In the genomic region with DNA sequence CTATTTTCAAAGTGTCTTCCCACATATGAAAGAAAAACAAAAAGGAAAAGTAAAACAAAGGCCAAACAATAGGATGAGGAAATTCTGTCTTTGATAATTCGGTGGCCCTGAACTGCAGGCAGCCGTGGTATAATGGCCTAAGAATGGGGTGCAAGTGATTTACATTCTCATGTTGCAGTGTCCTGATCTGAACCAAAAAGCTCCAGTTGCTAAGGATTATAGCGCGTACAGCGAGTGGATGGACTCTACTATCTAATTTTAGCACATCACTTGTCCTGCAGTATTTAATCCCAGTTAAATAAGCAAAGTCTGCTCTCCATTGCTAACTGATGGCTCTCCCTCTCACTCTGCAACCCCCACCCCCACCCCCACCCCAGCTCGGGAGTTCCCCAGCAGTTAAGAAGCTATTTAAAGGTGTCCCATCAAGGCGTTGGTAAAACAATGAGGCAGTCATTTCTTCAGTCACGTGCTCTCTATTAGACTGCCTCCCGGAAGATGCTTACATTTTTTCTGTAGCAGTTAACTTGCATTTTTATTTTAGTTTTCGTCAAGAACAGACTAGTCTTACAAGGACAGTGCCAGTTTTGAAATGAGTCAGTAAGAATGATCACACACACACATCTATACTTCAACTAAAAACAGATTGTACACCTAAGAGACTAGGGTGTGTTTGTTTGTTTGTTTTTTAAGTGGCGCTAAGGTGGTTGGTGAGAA, we compare ENCODE assay signal across 21 mouse cellular contexts. TPM values are rescaled to one million over a fixed set of nuclear protein-coding genes. Genes with fewer than 3 reads are reported as not detected.
A peak's percentile ranks its signal among the peaks of the same experiment; 100 is the strongest.
DNase-seq lines count a peak whose midpoint lies in the region; ATAC-seq lines count a peak whose summit lies in the region.
"Had no signal": no experiment of that assay in that cellular context is flagged by ENCODE, and none has a peak within 500 bp of the region (broad histone marks: within the 10 kb centered on the region; RNA-seq: fewer than 3 reads in every experiment).

No protein-coding gene starts in this region.

- H3K36me3 ChIP-seq in heart, embryonic 11.5 days (ENCODE audit: control insufficient read depth, insufficient read depth, low read length), result no peaks in the 10 kb centered on the region
- no peaks in the 10 kb centered on the region for H3K36me3 ChIP-seq in limb, embryonic 13.5 days
- no peaks in the 10 kb centered on the region for H3K36me3 ChIP-seq in limb, embryonic 10.5 days
- no peaks in the 10 kb centered on the region for H3K36me3 ChIP-seq in embryonic facial prominence, embryonic 15.5 days
- no peaks in the 10 kb centered on the region for H3K36me3 ChIP-seq in stomach, embryonic 16.5 days (ENCODE audit: control insufficient read depth, insufficient read depth, low read length)
- H3K36me3 ChIP-seq: forebrain, embryonic 15.5 days; hindbrain, embryonic 15.5 days; limb, embryonic 12.5 days; liver, embryonic 15.5 days; stomach, embryonic 15.5 days had no signal

- no peak for ATAC-seq in heart, embryonic 11.5 days (replicated peaks; ENCODE audit: insufficient number of reproducible peaks, low FRiP score, low TSS enrichment)
- peak; percentile 28; the same call in 1 of the 2 replicates for ATAC-seq in limb, embryonic 13.5 days (ENCODE audit: low FRiP score, low read depth)
- ATAC-seq in embryonic facial prominence, embryonic 15.5 days (ENCODE audit: insufficient number of reproducible peaks, low FRiP score, low TSS enrichment, low read depth), result 0 out of 2 replicates have a peak, but pooled peaks have one; percentile 34
- no peak for ATAC-seq in stomach, embryonic 16.5 days (ENCODE audit: insufficient read depth, low FRiP score)
- ATAC-seq: forebrain, embryonic 15.5 days had no signal

- H3K4me3 ChIP-seq in heart, embryonic 11.5 days (ENCODE audit: low read depth, low read length), result no peak overlapping the region
- H3K4me3 ChIP-seq in limb, embryonic 13.5 days, result no peak overlapping the region
- H3K4me3 ChIP-seq in limb, embryonic 10.5 days, result no peak overlapping the region
- no peak overlapping the region for H3K4me3 ChIP-seq in embryonic facial prominence, embryonic 15.5 days (replicated peaks)
- H3K4me3 ChIP-seq in stomach, embryonic 16.5 days (replicated peaks; ENCODE audit: low read length), result no peak overlapping the region
- H3K4me3 ChIP-seq: forebrain, embryonic 15.5 days; hindbrain, embryonic 15.5 days; left cerebral cortex, adult 2 months; limb, embryonic 12.5 days; liver, embryonic 15.5 days; stomach, embryonic 15.5 days had no signal

- peak overlapping the region; percentile 46; the same call in 1 of the 2 replicates for H3K27ac ChIP-seq in heart, embryonic 11.5 days (ENCODE audit: low read depth, low read length)
- no peak overlapping the region for H3K27ac ChIP-seq in limb, embryonic 13.5 days
- H3K27ac ChIP-seq in limb, embryonic 10.5 days, result no peak overlapping the region
- no peak overlapping the region for H3K27ac ChIP-seq in embryonic facial prominence, embryonic 15.5 days (replicated peaks)
- no peak overlapping the region; the same call in 1 of the 2 replicates for H3K27ac ChIP-seq in stomach, embryonic 16.5 days (ENCODE audit: low read length)
- H3K27ac ChIP-seq: forebrain, embryonic 15.5 days; hindbrain, embryonic 15.5 days; left cerebral cortex, adult 2 months; limb, embryonic 12.5 days; liver, embryonic 15.5 days; stomach, embryonic 15.5 days had no signal

- H3K4me1 ChIP-seq in heart, embryonic 11.5 days (ENCODE audit: control insufficient read depth, insufficient read depth, low read length), result no peaks in the 10 kb centered on the region
- peaks cover 31% of the 10 kb centered on the region for H3K4me1 ChIP-seq in limb, embryonic 13.5 days
- peaks cover 18% of the 10 kb centered on the region for H3K4me1 ChIP-seq in limb, embryonic 10.5 days
- H3K4me1 ChIP-seq in embryonic facial prominence, embryonic 15.5 days, result 0 out of 2 replicates have a peak, but pooled peaks cover 10% of the 10 kb centered on the region
- H3K4me1 ChIP-seq in stomach, embryonic 16.5 days (ENCODE audit: control insufficient read depth, insufficient read depth, low read length), result peaks cover 4% of the 10 kb centered on the region; the same call in 1 of the 2 replicates
- H3K4me1 ChIP-seq: forebrain, embryonic 15.5 days; hindbrain, embryonic 15.5 days; liver, embryonic 15.5 days had no signal

- no peak overlapping the region for H3K9ac ChIP-seq in heart, embryonic 11.5 days (ENCODE audit: low read depth, low read length)
- no peak overlapping the region for H3K9ac ChIP-seq in limb, embryonic 13.5 days
- no peak overlapping the region for H3K9ac ChIP-seq in embryonic facial prominence, embryonic 15.5 days
- no peak overlapping the region for H3K9ac ChIP-seq in stomach, embryonic 16.5 days (ENCODE audit: low read length)
- H3K9ac ChIP-seq: forebrain, embryonic 15.5 days; hindbrain, embryonic 15.5 days; limb, embryonic 12.5 days; liver, embryonic 15.5 days; stomach, embryonic 15.5 days had no signal

- H3K9me3 ChIP-seq in heart, embryonic 11.5 days (replicated peaks; ENCODE audit: control insufficient read depth, low read length), result no peaks in the 10 kb centered on the region
- H3K9me3 ChIP-seq in limb, embryonic 13.5 days, result no peaks in the 10 kb centered on the region
- H3K9me3 ChIP-seq in limb, embryonic 10.5 days (replicated peaks), result no peaks in the 10 kb centered on the region
- no peaks in the 10 kb centered on the region for H3K9me3 ChIP-seq in embryonic facial prominence, embryonic 15.5 days (replicated peaks)
- no peaks in the 10 kb centered on the region for H3K9me3 ChIP-seq in stomach, embryonic 16.5 days (replicated peaks; ENCODE audit: control insufficient read depth, low read length)
- H3K9me3 ChIP-seq: forebrain, embryonic 15.5 days; hindbrain, embryonic 15.5 days; limb, embryonic 12.5 days; liver, embryonic 15.5 days; stomach, embryonic 15.5 days had no signal

- WGBS in heart, embryonic 11.5 days (ENCODE audit: insufficient replicate concordance), result 51% methylated on average over 11 of the region's 11 CpGs
- 59% methylated on average over 11 of the region's 11 CpGs for WGBS in limb, embryonic 13.5 days
- 72% methylated on average over 11 of the region's 11 CpGs for WGBS in limb, embryonic 10.5 days
- WGBS in embryonic facial prominence, embryonic 15.5 days, result 43% methylated on average over 11 of the region's 11 CpGs
- 46% methylated on average over 11 of the region's 11 CpGs for WGBS in stomach, embryonic 16.5 days

- H3K27me3 ChIP-seq in heart, embryonic 11.5 days (ENCODE audit: control insufficient read depth, insufficient read depth, low read length), result no peaks in the 10 kb centered on the region
- no peaks in the 10 kb centered on the region for H3K27me3 ChIP-seq in limb, embryonic 13.5 days
- H3K27me3 ChIP-seq in limb, embryonic 10.5 days (ENCODE audit: low read depth, poor library complexity, severe bottlenecking), result no peaks in the 10 kb centered on the region
- no peaks in the 10 kb centered on the region for H3K27me3 ChIP-seq in embryonic facial prominence, embryonic 15.5 days
- H3K27me3 ChIP-seq in stomach, embryonic 16.5 days (ENCODE audit: control insufficient read depth, insufficient read depth, low read length), result no peaks in the 10 kb centered on the region
- H3K27me3 ChIP-seq: forebrain, embryonic 15.5 days; hindbrain, embryonic 15.5 days; limb, embryonic 12.5 days; liver, embryonic 15.5 days; stomach, embryonic 15.5 days had no signal

- no peak overlapping the region for H3K4me2 ChIP-seq in heart, embryonic 11.5 days
- no peak overlapping the region for H3K4me2 ChIP-seq in limb, embryonic 13.5 days (replicated peaks)
- H3K4me2 ChIP-seq in embryonic facial prominence, embryonic 15.5 days (replicated peaks), result no peak overlapping the region
- H3K4me2 ChIP-seq in stomach, embryonic 16.5 days (ENCODE audit: low read depth, low read length), result 0 out of 2 replicates have a peak overlapping the region, but pooled peaks have one; percentile 2
- H3K4me2 ChIP-seq: forebrain, embryonic 15.5 days; hindbrain, embryonic 15.5 days; limb, embryonic 12.5 days; liver, embryonic 15.5 days; stomach, embryonic 15.5 days had no signal

- DNase-seq in heart, postnatal 4 days, result no peak
- no peak for DNase-seq in limb, embryonic 10.5 days (ENCODE audit: low spot score)
- no peak for DNase-seq in ovary, postnatal 10 days (ENCODE audit: low spot score)
- no peak for DNase-seq in lung, postnatal 10 days
- DNase-seq: adrenal gland, adult 8-10 months; B cell, adult 2 months; cerebellum, adult 11 months; cerebellum, postnatal 25 days; kidney, adult 11 months; kidney, postnatal 14 days; thymus, postnatal 14 days had no signal

RNA-seq across cellular contexts. Expression of gene Rev3l, which starts 40.4 kb away (rescaled TPM):
- 14.7 and 17.2 TPM in 2 replicates for polyA plus RNA-seq in heart, embryonic 11.5 days (2014; fragmentation: Nextera tagmentation; extraction: Ambion mirVana)
- total RNA-seq in heart, postnatal 4 days (2021), result 10 to 100 TPM; 32.7 to 34.1 TPM
- 14.9 and 16.5 TPM in 2 replicates for polyA plus RNA-seq in limb, embryonic 13.5 days (2015; fragmentation: Nextera tagmentation; extraction: Ambion mirVana)
- polyA plus RNA-seq in limb, embryonic 10.5 days (2016; fragmentation: Nextera tagmentation; extraction: Ambion mirVana), result 11.3 and 11.9 TPM in 2 replicates
- 17.6 and 21.0 TPM in 2 replicates for polyA plus RNA-seq in embryonic facial prominence, embryonic 15.5 days (2015; fragmentation: Nextera tagmentation; extraction: Ambion mirVana)
- polyA plus RNA-seq in stomach, embryonic 16.5 days (2015; fragmentation: Nextera tagmentation; extraction: Ambion mirVana), result 18.2 and 21.2 TPM in 2 replicates

Comparison
In these comparisons a context has a peak if more than half of its experiments do, and no peak if none do; other contexts are left out.
1. ATAC-seq: peak in limb, embryonic 13.5 days (single experiment) and embryonic facial prominence, embryonic 15.5 days (single experiment); none in heart, embryonic 11.5 days (single experiment) and stomach, embryonic 16.5 days (single experiment).